Mouse (Mus musculus) spleen, adult 2 months (tissue): Measurements from ENCODE around the gene Bcat1. TPM values are rescaled to one million over a fixed set of nuclear protein-coding genes. Genes with fewer than 3 reads are reported as not detected.
A peak's percentile ranks its signal among the peaks of the same experiment; 100 is the strongest.

Source experiments
- DNase-seq, 2 experiments: peaks; one replicate each; pipeline versions ENCODE4 v3.0.0 to v3.0.0-alpha.2; 2012 to 2021; ENCODE audit warnings: low spot score in 2 of 2, low read depth in 1 of 2
- H3K27ac ChIP-seq: fragments of 200-500 bp; 2 replicates; pipeline ENCODE4 v1.5.1; 2012; ENCODE audit warnings: low read length, inconsistent platforms; ENCODE audit not compliant: insufficient read depth
- H3K27me3 ChIP-seq: fragments of 200-500 bp; 2 replicates; pipeline ENCODE4 v1.6.1; 2012; ENCODE audit warnings: mild to moderate bottlenecking, moderate library complexity, low read length, inconsistent platforms; ENCODE audit not compliant: control insufficient read depth, insufficient read depth
- H3K36me3 ChIP-seq: fragments of 200-500 bp; 2 replicates; pipeline ENCODE4 v1.6.1; 2012; ENCODE audit warnings: mild to moderate bottlenecking, low read length, inconsistent platforms; ENCODE audit not compliant: control insufficient read depth, insufficient read depth
- H3K4me1 ChIP-seq: fragments of 200-500 bp; 2 replicates; pipeline ENCODE4 v1.6.1; 2011; ENCODE audit warnings: inconsistent platforms; ENCODE audit not compliant: control insufficient read depth, insufficient read depth, insufficient read length
- H3K4me3 ChIP-seq: fragments of 200-500 bp; 2 replicates; pipeline ENCODE4 v1.5.1; 2011; ENCODE audit warnings: mild to moderate bottlenecking, inconsistent platforms; ENCODE audit not compliant: insufficient read depth, insufficient read length; ENCODE audit errors: extremely low read depth
- CTCF ChIP-seq: fragments of 200-500 bp; IDR thresholded peaks from 2 replicates; pipeline ENCODE4 v1.5.1; 2011; ENCODE audit warnings: mild to moderate bottlenecking, inconsistent platforms; ENCODE audit not compliant: insufficient read depth, insufficient read length, insufficient replicate concordance; ENCODE audit errors: extremely low read depth
- POLR2A ChIP-seq: fragments of 200-500 bp; IDR thresholded peaks from 2 replicates; pipeline ENCODE4 v1.6.1; 2011; ENCODE audit warnings: low read depth, low read length, inconsistent platforms
- WGBS: fragments of 180-500 bp; shearing (Covaris S2); methylation state at CpG from one replicate; pipeline ENCODE4 v1.1.7; 2018; 5-methylcytosine and 5-hydroxymethylcytosine counted together
- polyA plus RNA-seq: library from polyadenylated mRNA; depleted of rRNA; stranded (reverse); fragments of >200 nt; gene quantifications from 2 replicates; pipeline ENCODE4 v1.2.3, GENCODE M21; 2012

The Bcat1 gene
- polyA plus RNA-seq, 1 experiment, result 0.32 TPM

DNA sequence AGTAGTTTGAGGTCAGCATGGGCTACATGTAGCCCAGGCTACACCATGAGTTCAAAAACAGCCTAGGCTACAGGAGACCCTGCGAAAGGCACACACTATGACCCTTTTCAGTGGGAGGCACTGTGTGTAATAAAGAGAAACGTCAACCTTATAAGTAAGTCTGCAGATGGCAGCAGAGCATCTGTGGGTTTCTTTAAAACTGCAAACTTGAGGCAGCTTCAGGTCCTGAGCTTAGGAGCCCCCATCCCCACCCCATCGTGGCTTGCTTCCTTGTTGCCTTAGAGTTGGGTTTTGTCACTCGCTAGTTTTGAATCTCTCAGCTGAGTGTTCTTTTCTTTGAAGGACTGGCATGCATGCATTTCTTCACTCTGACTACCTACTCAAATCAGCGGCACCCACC lies 14.9 kb upstream of the Bcat1 start:
- no peaks in the 10 kb centered on the region for H3K36me3 ChIP-seq
- WGBS, result 18% methylated on average over 5 of the region's 5 CpGs
- H3K27ac ChIP-seq, result 0 out of 2 replicates have a peak overlapping the region, but pooled peaks have one; percentile 5
- no peak overlapping the region for H3K4me3 ChIP-seq
- no peaks in the 10 kb centered on the region for H3K27me3 ChIP-seq
- no peak for DNase-seq
- peaks cover 26% of the 10 kb centered on the region; the same call in 1 of the 2 replicates for H3K4me1 ChIP-seq
- no peak for TF ChIP-seq POLR2A
- no peak for TF ChIP-seq CTCF

DNA sequence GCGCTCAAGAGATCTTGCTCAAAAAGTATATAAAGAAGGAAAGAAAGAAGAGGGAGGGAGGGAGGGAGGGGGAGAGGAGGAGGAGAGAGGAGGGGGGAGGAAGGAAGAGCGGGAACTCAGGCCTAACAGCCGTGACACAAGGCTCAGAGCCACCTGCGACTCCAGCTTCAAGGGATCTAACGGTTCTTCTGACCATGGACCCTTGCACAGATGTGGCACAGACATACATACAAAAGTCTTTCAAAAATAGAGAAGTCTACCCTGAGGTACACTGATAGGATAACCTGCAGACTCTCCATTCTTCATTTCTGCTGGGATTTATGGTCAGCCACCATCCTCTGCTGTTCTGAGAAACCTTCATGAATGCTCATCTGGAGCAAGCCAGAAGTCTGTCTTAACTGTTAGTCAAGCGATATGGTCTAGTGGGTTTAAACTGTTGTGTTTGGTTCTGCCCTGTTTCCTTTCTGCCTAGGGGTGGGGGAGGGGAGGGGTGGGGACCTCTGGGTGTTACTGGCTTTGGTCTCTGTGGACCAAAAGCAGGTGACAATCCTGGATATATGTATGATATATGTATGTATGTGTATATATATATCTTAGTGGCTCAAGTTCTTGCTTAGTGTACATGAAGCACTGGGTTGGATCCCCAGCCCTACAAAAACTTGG lies 14.3 kb upstream of the Bcat1 start:
- H3K36me3 ChIP-seq, result no peaks in the 10 kb centered on the region
- no peaks in the 10 kb centered on the region for H3K27me3 ChIP-seq
- TF ChIP-seq POLR2A, result no peak
- no peak for TF ChIP-seq CTCF
- 0 out of 2 replicates have a peak overlapping the region, but pooled peaks have one; percentile 5 for H3K27ac ChIP-seq
- H3K4me3 ChIP-seq, result no peak overlapping the region
- no peak for DNase-seq
- 13% methylated on average over 6 of the region's 6 CpGs for WGBS
- H3K4me1 ChIP-seq, result peaks cover 26% of the 10 kb centered on the region; the same call in 1 of the 2 replicates

DNA sequence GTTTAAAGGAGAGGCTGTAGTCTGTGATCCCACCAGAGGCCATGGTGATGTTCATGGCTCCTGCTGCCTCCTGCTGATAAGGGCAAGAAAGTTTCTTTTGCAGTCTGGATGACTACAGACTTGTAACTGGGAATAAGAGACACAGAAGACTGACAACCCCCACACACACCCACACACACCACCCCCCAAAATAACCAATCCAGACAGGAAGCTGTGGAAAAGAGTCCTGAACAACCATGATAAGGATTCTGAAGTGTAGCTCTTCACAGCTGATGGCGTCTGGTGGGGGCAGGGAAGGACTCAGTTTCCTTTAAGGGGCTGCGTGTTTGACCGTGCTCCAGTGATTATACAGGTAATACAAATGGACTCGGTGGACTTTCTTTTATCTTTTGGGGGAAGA lies 13.4 kb upstream of the Bcat1 start:
- H3K27ac ChIP-seq, result no peak overlapping the region

DNA sequence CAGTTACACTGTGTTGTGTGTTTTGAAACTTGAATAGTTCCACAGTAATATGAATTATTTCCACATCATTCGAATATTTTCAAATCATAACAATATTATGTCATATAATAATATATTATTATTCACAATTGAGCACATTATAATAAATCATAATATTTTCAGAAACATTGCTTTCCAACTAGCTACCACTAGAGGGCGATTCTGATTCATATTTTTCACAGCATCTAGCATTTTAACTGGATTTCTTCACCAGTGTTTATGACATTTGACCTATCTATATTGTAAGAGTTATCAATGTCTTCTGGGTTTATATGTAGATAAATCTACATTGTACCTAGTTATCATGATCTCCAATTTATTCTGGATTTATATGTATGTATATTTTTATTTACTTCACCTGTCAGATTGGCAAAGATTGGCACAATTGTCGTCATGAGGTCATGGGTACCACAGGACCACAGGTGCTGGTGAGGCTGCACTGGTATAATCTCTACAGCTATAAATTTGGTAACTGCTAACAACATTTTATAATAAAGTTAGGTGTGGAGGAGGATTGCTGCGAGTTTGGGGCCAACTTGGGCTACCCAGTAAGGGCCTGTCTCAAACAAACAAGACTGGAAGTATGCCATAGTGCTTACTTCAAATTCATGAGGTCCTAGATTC lies 12.6 kb upstream of the Bcat1 start:
- H3K27ac ChIP-seq, result no peak overlapping the region
- H3K36me3 ChIP-seq, result no peaks in the 10 kb centered on the region
- H3K4me3 ChIP-seq, result no peak overlapping the region
- TF ChIP-seq POLR2A, result no peak
- no peak for TF ChIP-seq CTCF
- H3K27me3 ChIP-seq, result no peaks in the 10 kb centered on the region
- DNase-seq, result no peak
- peaks cover 25% of the 10 kb centered on the region; the same call in 1 of the 2 replicates for H3K4me1 ChIP-seq
- 45% methylated on average over 4 of the region's 4 CpGs for WGBS

More for the DNA sequence above, 13.4 kb upstream of the Bcat1 start:
- H3K36me3 ChIP-seq, result no peaks in the 10 kb centered on the region
- no peak overlapping the region for H3K4me3 ChIP-seq
- no peak for DNase-seq
- H3K4me1 ChIP-seq, result peaks cover 26% of the 10 kb centered on the region; the same call in 1 of the 2 replicates
- no peaks in the 10 kb centered on the region for H3K27me3 ChIP-seq
- WGBS, result 27% methylated on average over 4 of the region's 4 CpGs
- TF ChIP-seq POLR2A (no peak), CTCF (no peak)

DNA sequence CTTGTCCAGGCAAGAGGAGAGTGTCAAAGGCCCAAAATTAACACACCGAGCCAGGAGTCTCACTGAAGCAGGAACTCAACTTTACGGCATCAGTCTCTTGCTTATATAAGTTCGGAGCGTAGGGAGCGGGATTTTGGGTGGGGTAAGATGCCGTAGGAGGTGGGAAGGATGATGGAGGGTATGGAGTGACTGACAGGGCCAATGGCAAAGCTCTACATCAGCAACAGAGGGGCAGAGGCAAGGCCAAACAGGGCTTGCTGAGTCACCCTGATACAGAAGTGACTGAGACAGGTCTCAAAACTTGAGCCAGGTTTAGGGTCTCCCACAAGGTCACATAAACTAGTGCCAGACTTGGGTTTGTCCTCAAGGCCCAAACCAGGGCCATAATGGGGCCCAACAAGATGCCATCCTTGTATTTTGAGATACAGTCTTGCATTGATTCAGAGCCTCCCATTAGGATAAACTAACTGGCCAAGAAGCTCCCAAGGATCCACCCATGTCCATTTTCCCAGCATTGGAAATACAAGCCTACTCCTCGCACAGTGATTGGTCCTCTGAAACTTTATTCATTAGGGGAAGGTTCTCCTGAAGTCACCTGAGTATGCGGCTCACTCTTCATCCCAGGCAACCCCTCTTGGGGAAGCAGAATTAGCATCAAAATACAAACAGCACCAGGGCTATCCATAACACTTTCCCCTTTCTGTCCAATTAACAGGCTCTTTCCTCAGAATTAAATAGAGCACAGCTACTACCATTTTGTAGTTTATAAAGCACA lies 8.5 kb upstream of the Bcat1 start:
- H3K36me3 ChIP-seq, result no peaks in the 10 kb centered on the region
- no peak for DNase-seq
- WGBS, result 93% methylated on average over 8 of the region's 8 CpGs

DNA sequence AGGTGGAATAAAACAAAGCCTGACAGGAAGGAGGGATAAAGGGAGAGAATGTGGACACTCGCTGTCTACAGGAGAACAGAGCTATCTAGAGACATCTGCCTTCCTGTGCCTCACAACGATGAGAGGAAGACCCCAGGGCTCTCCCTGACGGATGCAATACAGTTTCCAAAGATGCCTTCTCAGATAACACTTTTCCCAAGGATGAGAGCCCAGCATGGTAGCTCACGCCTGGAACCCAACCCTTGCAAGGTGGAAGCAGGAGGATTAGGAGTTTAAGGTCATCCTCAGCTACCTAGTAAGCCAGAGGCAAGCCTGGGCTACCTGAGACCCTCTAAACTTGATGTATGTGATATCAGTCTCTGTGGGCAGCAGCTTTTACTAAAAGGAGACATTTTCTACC lies 5.7 kb upstream of the Bcat1 start:
- no peak for DNase-seq
- no peaks in the 10 kb centered on the region for H3K4me1 ChIP-seq
- no peak for TF ChIP-seq CTCF
- TF ChIP-seq POLR2A, result no peak
- no peaks in the 10 kb centered on the region for H3K27me3 ChIP-seq
- no peaks in the 10 kb centered on the region for H3K36me3 ChIP-seq
- no peak overlapping the region for H3K4me3 ChIP-seq
- 85% methylated on average over 4 of the region's 4 CpGs for WGBS
- no peak overlapping the region for H3K27ac ChIP-seq

More for the DNA sequence above, 8.5 kb upstream of the Bcat1 start:
- no peaks in the 10 kb centered on the region; the same call in 1 of the 2 replicates for H3K4me1 ChIP-seq
- no peak for TF ChIP-seq CTCF
- TF ChIP-seq POLR2A, result no peak
- H3K4me3 ChIP-seq, result no peak overlapping the region
- H3K27me3 ChIP-seq, result no peaks in the 10 kb centered on the region
- no peak overlapping the region for H3K27ac ChIP-seq
